Mouse (Mus musculus) CD8-positive naive resting alpha-beta T cell, adult 2 months (primary cell): ENCODE measurements at regions not wholly inside any gene's neighbourhood (a gene's known extent, or its start where the extent isn't known, plus 50 kb on each side); places are given as distances from the start of the nearest gene placed in this dataset.
"Not testable (repeated sequence)": the region's sequence is repeated elsewhere in the genome, so short reads cannot be mapped to it uniquely, and the experiment has no call there.

Source experiments
- DNase-seq, 2 experiments: peaks; one replicate each; pipeline ENCODE4 v3.0.0; 2022; ENCODE audit warnings: low read depth in 2 of 2, low spot score in 2 of 2

DNA sequence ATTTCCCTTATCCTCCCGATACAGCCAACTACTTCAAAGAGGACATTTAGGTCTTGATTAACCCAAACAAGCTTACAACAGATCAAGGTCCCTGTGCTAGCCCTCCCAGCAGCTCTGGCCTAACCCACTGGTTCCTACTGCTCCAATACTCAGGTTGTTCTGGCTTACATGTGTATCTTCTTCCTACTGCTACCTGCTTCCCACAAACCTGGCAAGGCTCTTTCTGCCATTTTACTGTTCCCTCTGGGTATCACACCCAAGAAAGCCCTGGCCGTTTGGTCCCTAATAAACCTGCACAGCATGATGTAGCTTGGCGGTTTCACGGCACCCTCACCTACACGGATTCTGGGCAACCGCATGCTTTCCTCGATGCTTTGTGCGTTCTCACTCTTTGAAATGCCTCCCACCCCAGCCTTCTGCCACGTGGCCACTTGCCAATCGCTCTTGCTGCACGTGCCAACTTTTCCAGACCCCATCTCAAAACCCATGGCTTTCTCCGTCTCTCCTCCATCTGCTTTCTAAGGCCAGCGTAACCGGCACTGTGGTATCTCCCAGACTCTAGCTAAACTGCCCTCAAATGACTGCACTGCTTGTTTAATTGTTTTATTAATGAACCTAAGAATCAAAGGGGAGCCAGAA is 758.4 kb upstream of the Map3k7 start:
- no peak for DNase-seq

DNA sequence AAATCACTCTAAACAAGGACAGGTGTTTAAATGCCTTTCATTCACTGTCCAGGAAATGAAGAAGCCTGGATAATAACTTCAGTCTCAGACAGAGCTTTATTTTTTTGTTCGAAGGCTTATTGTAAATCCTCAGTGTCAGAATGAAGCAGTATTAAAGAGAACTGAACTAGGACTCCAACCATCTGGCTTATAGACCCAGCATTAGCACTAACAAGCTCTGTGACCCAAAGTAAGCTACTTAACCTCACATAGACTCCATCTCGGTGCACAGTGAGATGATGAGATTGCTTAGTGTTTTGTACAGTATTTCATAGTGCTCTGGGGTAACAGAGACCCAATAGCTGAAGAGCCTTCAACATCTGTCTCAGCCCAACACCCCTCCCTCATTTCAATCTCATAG is 738.2 kb upstream of the Map3k7 start:
- no peak for DNase-seq

DNA sequence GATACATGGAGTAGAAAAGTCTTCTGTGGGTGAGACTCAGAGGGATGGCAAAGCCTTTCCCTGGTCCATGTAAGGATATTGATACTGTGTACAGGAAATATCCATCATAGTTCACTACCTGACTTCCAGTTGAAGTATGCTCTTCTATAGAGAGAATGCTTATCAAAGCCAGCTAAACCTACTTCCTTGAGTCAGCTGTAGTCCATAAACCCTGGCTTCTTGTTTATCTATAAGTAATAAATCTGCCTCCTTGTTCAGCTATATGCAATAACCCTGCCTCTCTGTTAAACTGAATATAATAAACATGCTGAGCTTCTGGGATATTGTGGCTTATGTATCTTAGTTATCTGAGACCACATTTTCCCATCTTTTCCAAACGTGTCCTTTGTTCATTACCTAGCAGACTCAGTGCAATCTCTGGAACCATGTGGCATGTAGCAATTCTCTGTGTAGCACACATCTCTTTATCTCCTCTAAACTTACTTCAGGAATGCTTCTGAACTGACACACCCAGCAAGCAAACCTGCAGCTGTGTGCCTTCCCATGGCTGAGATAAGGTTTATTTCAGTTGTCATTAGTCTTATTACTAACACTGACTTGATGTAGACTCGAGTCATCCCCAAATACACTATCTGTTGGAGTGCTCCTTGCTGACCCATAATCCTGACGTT is 694.9 kb upstream of the Map3k7 start:
- no peak for DNase-seq

DNA sequence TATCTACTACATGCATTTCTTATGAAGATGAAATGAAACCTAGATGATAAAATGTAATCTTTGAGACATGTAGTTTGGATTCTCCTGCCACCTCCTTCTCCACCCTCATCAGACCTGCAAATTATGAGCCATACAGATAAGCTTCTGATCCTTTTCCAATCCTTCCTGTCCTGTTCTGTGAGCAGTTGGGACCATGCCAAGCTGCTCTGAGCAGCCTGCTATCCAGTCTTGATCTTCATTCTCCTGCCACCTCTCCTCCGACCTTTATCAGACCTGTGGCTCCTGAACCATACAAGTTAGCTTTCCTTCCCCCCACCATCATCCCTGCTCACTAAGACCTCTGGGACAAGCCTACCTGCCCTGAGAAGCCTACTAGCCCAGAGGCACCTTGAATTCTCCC is 689.8 kb upstream of the Map3k7 start:
- no peak for DNase-seq

DNA sequence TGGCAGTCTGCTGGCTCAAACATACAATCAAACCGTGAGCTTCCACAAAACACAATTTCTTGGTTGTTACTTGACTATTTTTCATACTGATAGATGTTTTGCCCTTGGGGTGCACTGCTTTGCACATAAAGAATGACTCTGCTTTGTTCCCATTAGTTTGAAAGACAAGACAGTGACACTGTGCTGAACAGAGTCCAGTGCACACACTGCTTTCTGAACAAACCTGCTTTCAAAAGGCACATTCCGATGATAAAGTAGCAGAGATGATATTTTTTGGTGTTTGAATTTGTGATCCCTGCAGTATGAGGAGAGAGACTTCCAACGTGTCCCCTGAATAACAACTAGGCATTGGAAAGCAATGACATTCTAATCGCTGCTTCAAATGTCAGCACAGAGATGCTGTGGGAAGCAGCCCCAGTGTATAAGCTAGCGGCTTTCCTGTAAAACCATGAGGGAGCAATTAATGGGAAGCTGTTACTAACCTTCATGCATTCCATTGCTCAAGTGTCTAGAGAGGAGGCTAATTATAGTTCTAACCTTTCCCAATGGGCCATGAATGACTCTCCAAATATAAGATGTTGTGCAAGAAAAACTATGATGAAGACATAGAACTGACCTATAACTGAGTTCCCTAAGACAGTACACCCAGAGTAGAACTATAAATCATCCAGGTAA is 673.5 kb upstream of the Map3k7 start:
- no peak for DNase-seq

DNA sequence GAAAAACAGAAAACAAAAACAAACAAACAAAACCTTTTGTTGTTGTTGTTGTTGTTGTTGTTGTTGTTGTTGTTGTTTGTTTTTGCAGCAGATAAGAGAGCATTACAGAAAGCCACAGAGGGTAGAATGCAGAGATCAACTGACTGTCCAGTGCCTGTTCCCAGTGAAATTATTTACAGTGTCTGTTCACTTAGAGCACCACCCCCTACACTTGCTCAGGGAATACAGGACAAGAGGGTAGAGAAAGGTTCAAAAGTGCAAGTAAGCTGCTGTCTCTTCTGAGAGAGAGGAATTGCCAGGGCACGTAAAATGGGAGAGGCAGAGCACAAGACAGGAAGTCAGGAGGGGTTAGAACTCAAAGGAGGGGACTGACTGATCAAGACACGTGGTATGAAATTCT is 670.1 kb upstream of the Map3k7 start:
- DNase-seq = no peak

DNA sequence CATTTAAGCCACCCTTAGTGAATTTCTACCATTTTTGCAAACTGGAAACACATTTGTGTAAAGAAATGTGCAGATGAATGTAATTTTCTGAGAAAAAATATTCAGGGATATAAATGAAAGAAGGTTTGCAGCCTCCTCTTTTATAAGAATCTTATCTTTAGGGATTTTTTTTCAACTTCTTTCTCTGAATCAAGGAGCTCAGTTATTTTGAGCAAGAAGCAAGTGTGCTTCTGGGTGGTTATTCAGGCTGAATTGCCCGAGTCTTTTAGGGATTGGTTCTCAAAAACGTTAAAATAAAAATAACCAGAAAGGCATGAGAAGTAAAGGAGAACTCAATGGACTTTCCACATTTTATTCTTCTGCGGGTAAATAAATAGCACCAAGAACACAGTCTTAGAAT is 666.0 kb upstream of the Map3k7 start:
- no peak for DNase-seq

DNA sequence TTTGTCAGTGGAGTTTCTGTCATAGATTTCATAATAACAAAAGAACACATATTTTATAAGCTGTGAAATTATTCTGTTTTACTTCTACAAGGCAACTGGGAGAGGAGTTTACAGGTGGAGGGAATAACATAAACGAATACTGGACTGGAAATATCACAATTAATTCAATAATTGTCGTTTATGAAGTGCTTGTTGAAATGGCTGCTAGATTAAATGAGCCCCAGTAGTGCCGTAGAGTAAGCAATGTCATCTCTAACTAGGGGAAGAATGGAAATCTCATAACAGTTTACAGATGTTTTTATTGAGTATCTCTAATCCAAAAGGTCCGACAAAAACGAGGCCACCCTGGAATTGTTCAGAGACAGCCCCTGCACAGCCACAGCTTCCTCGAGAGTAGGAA is 644.6 kb upstream of the Map3k7 start:
- no peak for DNase-seq

DNA sequence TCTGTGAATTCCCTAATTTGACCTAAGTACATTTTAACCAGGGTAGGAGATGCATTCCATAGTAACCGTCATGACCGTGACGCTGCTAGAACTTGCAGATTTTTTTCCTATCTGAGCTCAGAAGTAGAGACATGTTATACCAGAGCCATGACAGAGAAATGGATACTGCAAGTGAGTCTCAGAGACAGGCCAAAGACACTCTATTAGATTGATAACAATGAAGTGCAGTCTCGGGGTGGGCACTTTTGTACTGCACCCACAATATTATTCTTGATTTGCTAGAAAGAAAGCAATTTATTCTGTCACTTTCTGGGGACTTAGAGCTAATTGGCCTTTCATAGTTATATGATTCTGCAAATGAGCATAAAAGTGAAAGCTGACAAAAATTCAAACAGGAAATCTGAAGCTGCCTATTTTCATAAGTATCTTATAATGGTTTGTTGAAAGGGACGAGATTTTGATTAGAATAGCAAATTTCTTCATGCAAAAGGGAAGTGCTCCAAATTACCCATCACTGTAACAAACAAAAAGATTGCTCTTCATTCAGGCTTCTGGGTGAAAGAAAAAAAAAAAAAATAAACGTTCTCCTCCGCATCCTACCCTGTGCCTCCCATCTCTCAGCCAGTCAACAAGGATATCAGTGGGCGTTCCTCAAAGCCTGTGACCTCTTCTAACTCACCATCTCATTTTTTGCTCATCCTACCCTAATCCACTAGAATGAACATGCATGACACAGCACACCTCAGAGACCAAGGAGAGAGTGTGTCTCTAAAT is 643.0 kb upstream of the Map3k7 start:
- DNase-seq = no peak

DNA sequence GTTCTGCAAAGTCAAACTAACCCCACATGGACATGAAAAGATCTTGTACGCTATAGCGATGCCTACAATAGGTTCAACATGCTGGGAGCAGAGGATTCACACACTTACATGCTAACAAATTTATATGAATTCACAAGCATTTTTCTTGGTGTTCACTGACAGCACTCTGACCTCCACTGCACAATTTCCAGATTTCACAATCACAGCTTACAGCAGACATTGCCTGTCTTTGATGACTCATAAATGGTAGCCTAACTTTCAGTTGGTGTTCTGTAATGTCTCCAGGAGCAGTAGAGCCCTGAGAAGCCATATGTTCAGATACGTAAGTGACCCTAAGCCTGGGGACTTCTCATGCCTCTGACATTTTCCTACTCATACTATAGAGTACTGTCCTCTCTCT is 640.1 kb upstream of the Map3k7 start:
- DNase-seq = no peak

DNA sequence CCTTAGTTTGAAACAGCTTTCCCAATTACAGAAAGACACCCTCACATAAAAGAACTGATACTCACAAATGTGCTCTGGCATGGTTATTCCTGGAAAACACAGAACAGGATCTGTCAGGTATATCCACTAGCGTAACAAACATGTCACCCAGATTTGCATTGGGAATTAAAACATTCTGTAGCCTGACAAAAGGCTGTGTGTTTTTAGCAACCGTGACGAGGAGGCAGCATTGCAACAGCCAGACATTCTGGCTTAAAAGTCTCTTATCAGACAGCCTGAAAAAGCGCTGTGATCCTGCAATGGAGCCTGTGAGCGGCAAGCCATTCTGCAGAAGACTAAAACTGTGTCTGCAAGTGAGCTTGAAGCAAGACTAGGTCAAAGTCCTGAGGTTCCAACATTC is 635.1 kb upstream of the Map3k7 start:
- DNase-seq = no peak

DNA sequence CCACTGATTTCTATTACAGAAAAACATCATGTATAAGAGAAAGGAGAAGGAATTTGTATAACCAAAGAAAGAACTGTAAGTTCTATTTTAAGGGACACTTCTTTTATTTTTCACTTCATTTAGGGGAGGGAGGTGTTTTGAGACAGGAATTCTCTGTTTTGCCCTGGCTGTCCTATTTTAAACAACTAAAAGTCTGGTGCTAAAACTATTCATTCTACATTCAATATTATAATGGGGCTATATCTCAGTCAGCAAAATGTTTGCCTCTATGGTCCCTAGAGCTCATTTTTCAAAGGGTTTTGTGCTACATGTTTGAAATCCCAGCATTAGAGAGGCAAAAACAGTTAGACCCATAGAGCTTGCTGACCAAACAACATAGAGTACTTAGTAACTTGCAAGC is 632.8 kb upstream of the Map3k7 start:
- no peak for DNase-seq

DNA sequence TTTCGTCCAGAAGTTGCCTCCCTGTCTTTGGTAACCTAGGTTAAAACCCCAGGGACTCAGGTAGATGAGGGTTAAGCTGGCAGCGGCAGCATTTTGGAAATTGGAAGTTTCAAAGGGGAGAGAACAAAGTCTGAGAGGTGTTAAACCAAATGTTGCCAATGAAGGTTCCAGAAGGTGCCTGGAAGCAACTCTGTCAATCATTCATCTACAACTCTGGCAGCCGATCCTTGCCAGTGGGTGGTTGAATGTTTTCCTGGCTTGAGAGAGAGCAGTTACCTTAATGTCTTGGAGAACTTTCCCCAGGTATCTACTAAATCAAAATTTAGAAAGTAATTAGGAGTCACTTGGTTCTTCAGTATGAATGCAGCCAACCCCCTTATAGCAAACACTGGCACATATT is 628.2 kb upstream of the Map3k7 start:
- DNase-seq = no peak

DNA sequence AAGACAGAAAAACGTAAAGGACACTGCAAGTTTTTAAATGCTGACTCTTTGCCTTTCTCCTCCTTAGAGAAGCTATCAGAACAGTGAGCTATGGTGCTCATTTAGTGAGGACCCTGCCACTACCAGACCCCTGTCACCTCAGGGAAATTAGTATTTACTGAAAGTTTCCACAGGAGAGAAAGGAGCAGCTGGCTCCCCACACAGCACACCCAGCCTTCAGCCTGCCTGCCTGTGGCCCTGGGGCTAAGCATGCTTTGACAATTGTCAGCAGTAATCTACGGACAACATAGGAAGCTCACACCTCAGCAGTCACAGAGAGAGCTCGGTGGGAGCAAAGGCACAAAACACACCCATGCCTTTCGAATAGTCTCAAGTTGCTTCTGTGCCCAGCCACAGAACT is 625.9 kb upstream of the Map3k7 start:
- no peak for DNase-seq

DNA sequence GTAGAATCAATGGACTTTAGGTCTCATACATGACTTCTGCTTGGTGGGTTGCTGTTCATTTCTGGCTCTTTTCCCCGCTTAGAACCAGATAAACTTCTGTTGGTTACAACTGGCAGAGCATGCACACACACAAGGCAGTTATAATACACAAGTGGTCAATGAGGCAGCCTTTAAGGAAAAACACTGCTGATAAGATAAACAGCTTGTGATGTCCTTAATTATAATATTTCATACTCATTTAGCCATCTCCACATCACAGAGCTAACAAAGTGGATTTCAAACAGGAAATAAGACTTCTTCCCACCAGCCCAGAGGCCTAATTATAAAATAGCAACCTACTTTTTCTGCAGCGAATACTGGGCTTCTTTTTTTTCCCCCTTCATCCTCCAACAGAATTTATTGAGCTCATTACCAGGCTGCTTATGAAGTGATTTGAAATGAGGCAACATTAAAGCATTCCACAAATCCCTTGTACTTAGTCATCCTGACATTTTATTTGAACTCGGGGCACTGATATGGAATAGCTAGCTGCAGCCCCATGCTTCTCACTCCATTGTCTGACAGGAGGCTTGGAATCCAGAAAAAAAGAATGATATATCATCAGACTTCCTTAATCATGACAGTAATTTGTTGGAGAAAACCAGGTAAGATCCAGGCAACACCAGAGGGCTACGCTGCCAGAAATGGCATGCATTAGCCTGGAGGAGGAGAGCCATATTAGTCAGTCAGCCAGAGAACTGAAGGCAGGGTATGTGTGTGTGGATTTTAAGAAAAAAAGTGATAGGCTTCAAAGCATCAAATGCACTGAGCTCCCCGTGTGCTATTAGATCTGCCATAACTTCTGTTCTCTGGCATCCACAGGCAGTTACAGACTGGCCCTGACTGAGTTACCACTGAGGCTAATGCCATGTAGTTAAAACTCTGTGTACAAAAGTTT is 620.3 kb upstream of the Map3k7 start:
- DNase-seq = no peak

DNA sequence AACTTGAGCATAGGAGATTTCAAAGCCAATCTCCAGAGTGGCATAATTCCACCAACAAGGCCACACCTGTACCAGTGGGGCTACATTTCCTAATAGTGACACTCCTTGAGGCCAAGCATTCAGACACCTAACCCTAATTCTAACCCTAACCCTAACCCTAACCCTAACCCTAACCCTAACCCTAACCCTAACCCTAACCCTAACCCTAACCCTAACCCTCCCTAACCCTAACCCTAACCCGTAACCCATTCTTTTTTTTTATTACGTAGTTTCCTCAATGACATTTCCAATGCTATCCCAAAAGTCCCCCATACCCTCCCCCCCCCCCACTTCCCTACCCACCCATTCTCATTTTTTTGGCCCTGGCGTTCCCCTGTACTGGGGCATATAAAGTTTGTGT is 609.9 kb upstream of the Map3k7 start:
- not testable (repeated sequence) for DNase-seq

DNA sequence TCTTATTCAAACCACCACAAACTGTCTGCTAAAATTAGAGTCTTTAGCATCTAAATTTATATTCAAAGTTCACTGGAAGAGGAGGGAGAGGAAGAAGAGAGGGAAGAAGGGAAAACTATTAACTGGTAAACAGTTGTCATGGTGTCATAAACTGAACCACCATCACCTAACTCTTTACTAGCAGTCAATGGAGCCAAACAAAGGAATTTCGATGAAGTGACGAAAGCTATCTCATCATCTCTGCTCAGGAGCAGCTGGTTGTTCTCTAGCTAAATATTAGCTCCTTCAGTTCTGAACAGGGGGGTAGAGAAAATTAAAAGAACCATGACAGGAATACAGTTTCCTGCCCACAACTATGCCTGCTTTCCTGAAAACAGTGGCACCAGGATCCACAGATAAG is 608.9 kb upstream of the Map3k7 start:
- no peak for DNase-seq

DNA sequence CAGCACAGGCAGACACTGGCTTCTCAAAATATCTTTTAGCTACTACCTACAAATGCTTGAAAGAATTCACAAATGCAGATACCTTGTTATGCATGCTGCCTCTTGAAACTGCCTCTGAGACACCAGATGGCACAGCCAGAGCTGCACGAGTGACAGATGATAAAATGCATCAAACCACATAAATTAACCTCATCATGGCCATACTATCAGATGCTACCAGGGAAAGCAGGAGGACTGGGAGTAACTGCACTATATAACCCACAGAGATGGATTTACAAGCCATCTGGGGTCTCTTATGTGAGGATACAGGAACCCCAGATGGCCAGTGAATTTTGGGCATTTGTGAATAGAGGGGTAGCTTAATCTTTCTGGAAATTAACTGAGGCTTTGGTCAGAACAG is 597.7 kb upstream of the Map3k7 start:
- DNase-seq = no peak

DNA sequence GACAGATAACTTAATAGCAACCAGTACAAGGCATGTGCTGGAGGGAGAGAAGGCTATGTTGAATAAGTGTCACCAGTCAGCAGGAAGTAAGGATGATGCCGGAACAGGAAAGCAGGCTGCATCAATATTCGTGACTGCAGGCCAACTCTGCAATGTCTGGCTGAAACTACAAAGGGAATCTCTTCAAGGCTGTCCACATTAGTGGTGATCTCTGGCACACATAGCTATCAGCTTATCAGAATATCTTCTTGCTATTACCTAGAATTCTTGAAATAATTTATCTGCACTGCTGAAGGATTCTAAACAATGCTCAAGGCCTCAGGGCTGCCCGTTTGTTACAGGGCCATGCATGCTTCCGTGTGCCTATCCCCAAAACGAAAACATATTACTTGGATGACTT is 596.9 kb upstream of the Map3k7 start:
- no peak for DNase-seq

DNA sequence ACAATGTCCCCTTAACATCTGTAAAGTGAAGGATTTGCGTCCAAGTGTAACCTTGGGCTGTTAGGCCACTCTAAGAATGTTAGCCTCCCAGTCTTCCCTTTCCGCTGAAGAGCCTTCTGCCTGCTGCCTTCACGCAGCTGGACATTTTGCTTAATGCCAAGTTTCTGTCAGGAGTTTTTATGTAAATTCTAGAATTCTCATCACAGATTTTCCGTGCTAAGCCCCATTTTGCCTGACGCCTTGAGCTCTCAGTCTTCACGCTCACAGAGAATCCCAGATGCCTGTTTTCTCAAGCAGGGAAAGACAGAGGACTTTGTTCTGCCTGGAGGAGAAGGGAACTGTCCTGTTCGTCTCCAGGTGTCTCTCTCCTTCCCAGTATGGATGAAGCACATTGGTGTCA is 593.8 kb upstream of the Map3k7 start:
- no peak for DNase-seq
